Mouse (Mus musculus) telencephalon, adult 2 months (tissue): ENCODE data around the gene Rapsn.
A peak's percentile ranks its signal among the peaks of the same experiment; 100 is the strongest.
"Not testable (repeated sequence)": the region's sequence is repeated elsewhere in the genome, so short reads cannot be mapped to it uniquely, and the experiment has no call there.

ENCODE experiments used
- DNase-seq: peaks from one replicate; pipeline ENCODE4 v3.0.0-alpha.2; 2011; ENCODE audit warnings: low read depth, low spot score

Rapsn gene

GRCm38 (mm10) chr2:91035385-91035784 lies at the start of gene Rapsn:
Gene Rapsn (plus strand): TSS chr2:91035620.
- no peak for DNase-seq

GRCm38 (mm10) chr2:90986055-90986454 lies 49.4 kb upstream of the Rapsn start:
- peak; percentile 69 for DNase-seq

GRCm38 (mm10) chr2:91008536-91008935 lies 26.9 kb upstream of the Rapsn start:
- no peak for DNase-seq

GRCm38 (mm10) chr2:91013881-91014280 lies 21.5 kb upstream of the Rapsn start:
- DNase-seq, result no peak

DNA sequence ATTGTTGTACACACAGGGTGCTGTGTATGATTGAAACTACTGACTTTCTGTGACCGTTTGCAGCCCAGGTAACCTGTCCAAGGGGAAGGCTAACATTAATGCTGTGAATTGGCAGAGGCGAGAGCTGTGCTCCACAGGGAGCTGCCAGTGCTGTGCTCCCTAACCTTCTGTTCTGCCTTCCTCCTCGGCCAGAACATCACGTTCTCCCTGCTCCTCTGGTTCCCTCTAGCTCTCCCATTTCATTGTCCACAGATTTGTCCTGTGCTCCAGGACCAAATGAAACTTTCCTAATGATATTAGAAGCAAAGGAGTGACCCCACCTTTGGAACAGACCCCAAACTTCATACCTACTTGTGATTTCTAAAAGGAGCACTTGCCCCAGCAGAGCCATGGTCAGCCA lies 20.0 kb upstream of the Rapsn start:
- no peak for DNase-seq

DNA sequence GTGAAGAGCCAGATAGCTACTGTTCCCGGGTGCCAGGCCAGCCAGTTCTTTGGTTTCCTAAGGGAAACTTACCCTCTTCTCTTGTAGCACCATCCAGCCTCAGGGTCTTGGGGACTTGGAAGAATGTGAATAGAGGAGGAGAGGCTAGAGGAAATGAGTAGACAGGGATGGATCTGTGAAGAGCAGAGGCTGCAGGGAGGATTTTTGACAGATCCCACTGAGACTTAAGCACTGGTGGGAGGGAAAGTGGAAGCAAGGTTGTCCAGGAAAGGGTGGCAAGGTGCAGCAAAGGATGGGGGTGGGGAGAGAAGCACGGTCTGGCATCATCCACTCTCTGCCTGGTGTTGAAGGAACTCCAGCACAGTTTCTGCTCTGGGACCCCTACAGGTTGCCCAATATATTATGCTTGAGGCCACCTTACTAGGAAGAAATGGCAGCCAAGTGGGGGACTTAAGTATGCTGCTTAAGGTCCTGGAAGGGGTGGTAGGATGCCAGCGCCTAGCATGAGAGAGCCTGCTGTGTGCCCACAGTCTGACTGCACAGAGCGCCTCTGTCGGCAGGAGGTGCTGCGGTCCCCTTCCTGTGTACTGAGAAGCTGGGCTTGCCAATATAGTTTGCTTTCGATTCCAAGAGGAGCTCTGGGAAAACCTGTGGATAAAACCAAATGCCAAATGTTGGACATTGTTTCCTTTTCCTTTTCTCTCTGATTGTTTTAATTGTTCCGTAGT lies 17.2 kb upstream of the Rapsn start:
- no peak for DNase-seq

GRCm38 (mm10) chr2:91019911-91020310 lies 15.5 kb upstream of the Rapsn start:
- no peak for DNase-seq

- DNase-seq, result not testable (repeated sequence)
Measured at GRCm38 (mm10) chr2:91022266-91022665, 13.2 kb upstream of the Rapsn start.

DNA sequence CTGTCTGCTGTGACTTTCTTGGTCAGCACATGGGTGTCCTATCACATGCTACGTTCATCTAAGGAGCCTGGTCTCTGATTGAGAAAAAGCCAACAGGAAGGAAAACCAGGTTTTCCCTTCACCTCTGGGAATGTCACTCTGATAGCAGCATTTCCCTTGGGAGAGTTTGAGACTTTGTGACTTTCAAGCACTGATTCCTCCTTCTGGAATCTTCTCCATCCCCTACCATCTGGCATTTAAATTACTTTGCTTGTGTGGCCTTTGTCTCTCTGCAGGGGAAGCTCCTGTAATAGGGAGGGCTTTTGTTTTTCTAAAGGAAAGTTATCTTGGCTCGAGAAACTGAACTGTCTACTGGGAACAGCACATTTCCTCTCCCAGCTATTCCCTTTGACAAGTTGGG lies 12.3 kb upstream of the Rapsn start:
- no peak for DNase-seq

DNA sequence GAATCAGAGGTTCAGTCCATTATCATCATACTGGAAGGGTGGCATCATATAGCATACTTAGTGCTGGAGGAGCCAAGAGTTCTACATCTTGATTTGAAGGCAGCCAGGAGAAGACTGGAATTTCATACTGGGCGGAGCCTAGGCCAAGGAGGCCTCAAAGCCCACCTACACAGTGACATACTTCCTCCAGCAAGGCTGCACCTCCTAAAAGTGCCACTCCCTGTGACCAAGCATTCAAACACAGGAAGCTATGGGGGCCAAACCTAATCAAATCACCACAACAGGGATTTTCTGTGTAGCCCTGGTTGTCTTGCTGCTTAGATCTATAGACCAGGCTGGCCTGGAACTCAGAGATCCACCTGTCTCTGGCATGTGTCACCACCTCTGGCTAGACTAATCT lies 11.5 kb upstream of the Rapsn start:
- DNase-seq, result no peak

DNA sequence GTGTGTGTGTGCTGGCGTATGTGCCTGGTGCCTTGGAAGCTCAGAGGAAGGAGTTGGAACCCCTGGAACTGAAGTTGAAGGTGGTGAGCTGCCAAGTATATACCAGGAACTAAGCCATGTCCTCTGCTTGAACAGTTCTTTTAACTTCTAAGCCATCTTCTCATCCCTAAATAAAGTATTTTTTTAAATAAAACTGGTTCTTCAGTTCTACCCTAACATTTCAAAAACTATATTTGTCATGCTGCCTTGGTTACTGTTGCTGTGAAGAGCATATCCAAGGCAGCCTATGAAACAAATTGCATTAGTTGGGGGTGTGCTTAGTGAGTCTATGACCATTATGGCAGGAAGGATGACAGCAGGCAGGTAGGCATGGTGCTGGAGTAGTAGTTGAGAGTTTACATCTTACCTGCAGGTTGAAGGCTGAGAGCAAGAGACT lies 10.3 kb upstream of the Rapsn start:
- DNase-seq, result peak; percentile 84

- DNase-seq, result no peak
Measured at GRCm38 (mm10) chr2:91026491-91026890, 8.9 kb upstream of the Rapsn start.

- DNase-seq, result no peak
Measured at GRCm38 (mm10) chr2:91027391-91028214, 7.8 kb upstream of the Rapsn start.

- no peak for DNase-seq
Measured at GRCm38 (mm10) chr2:91031216-91031615, 4.2 kb upstream of the Rapsn start.

DNA sequence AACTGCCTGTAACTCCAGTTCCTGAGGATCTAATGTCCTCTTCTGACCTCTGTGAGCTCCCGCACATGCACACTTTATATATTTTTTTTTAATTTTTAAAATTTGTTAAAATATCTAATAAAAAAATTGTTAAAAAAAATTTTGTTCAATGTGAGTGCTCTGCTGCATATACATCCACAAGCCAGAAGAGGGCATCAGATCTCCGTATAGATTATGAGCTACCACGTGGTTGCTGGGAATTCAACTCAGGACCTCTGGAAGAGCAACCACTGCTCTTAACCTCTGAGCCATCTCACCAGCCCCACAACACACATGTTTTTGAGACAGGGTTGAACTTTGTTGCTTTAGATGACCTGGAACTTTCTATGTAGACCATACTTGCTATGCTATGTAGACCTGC lies 2.4 kb upstream of the Rapsn start:
- no peak for DNase-seq

DNA sequence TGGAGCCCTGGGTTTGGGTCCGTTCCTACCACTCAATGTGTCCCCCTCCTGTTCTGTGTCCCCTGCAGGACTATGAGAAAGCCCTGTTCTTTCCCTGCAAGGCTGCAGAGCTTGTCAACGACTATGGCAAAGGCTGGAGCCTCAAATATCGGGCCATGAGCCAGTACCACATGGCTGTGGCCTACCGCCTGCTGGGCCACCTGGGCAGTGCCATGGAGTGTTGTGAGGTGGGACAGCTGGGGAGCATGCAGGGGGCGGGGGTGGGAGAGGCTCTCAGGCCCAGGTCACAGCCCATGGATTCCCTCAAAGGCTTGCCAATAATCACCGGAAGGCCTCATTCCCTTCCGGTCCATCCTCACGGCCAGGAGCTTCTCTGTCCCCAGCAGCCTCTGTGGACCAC lies 6.4 kb downstream of the Rapsn start:
- no peak for DNase-seq

GRCm38 (mm10) chr2:91042651-91043398 lies 7.4 kb downstream of the Rapsn start:
- no peak for DNase-seq

- no peak for DNase-seq
Measured at GRCm38 (mm10) chr2:91044727-91045126, 9.3 kb downstream of the Rapsn start.

DNA sequence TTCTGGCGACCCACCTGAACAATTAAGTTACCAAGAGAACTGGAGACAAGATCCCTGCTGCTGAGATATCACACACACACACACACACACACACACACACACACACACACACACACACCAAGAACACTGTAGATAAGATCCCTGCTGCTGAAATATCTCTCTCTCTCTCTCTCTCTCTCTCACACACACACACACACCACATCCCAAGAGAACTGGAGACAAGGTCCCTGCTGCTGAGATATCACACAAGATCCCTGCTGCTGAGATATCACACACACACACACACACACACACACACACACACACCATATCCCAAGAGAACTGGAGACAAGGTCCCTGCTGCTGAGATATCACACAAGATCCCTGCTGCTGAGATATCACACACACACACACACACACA lies 10.4 kb downstream of the Rapsn start:
- not testable (repeated sequence) for DNase-seq

DNA sequence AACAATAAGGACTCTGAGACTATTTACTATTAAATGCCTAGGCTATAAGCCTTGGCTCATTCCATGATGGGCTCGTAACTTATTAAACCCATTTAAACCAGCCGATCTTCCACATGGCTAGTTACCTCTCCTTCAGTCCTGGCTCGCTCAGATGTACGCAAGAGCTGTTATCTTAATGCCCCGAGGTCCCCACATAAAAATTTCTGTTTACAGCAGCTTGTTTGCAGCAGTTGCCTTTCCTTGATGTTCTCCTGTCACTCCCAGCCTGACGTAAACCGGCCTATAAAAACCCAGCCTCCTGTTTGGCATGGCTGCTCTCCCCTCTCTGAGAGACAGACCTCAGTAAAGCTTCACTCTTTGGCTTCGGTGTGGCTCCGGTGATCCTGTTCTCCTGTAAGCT lies 11.9 kb downstream of the Rapsn start:
- DNase-seq, result no peak

DNA sequence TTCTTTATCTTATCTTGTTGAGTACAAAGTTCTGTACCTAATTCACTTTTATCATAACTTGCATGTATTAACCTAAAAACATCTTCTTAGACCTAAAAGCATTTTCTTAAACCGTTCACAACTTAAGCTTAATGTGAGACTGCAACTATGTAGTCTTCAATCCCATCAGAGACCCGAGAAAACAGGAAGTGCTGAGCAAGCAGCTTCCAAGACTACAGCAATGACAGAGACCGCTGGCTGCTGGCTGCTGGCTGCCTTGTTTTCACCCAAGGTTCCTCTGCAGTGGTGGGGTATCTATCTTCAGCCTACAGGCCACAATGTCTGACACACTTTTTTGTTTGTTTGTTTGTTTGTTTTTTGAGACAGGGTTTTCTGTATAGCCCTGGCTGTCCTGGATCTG lies 16.5 kb downstream of the Rapsn start:
- DNase-seq, result no peak

- no peak for DNase-seq
Measured at GRCm38 (mm10) chr2:91052752-91053151, 17.3 kb downstream of the Rapsn start.
